Mouse (Mus musculus): ENCODE data around the gene Cfl1. TPM values are rescaled to one million over a fixed set of nuclear protein-coding genes. Genes with fewer than 3 reads are reported as not detected.
A peak's percentile ranks its signal among the peaks of the same experiment; 100 is the strongest.
"Not testable (repeated sequence)": the region's sequence is repeated elsewhere in the genome, so short reads cannot be mapped to it uniquely, and the experiment has no call there.

Gene Cfl1
- total RNA-seq, 2 experiments from 2014 or later, result 1,767 to 1,844 TPM

DNA sequence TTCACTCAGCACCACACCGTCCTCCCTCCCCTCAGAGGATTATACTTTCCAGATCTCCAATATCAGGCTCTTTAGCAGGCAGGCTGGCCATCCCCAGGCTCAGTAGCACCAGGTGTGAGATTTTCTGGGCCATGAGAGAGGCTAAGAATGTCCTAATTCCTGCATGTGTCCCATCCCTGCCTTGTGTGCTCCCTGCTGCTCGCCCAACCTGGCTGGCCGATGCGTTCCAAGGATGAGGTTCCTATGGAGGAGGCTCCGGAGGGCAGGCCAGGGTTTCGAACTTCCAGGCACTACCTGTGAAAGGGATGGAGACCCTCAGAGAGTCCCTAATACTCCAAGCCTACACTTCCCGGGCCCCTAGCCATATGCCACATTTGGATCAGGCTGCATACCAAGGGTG is 4.4 kb upstream of the Cfl1 start:
- intact Hi-C loops (cut with DNase I), result no loop called here
- DNase-seq (ENCODE audit: low spot score in 2 of 2), result no peak

DNA sequence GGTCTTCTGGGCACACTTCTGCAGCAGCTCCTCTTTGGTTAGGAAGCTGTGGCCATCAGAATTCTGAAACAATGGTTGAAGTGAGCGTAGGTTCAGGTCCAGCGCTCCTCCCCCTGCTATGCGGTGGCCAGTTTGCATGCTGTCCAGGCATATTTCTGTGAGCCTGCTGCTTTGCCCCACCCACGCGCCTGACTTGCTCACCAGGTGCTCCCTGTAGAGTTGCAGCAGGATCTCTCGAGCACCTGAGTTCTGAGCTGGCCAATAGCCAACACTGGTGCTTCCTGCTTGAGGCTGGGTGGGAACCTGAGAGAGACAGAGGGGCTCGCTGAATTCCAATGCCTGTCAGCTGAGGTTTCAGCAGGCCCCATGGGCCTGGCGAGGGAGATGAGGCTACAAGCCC is 4.0 kb upstream of the Cfl1 start:
- no peak for DNase-seq (ENCODE audit: low spot score in 2 of 2)
- intact Hi-C loops (cut with DNase I), result no loop called here

DNA sequence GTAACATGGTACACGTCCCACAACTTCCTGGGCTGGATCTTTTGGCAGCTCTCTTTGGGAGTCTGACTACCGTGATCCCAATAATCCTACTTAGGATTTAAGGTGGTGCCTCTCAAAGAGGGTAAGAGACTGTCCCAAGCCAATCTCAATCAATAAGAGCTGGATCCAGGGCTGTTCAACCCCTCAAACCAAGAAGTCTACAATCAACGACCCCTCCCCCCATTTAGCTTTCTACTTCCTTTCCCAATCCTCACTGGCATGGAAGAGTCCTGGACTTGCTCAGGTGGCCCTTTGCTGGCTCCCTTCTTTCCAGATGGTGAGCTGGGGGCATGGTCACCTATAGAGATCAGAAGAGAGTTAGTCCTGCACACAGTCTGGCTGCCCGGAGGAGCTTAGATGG is 3.5 kb upstream of the Cfl1 start:
- no peak for DNase-seq (ENCODE audit: low spot score in 2 of 2)
- intact Hi-C loops (cut with DNase I), result no loop called here

DNA sequence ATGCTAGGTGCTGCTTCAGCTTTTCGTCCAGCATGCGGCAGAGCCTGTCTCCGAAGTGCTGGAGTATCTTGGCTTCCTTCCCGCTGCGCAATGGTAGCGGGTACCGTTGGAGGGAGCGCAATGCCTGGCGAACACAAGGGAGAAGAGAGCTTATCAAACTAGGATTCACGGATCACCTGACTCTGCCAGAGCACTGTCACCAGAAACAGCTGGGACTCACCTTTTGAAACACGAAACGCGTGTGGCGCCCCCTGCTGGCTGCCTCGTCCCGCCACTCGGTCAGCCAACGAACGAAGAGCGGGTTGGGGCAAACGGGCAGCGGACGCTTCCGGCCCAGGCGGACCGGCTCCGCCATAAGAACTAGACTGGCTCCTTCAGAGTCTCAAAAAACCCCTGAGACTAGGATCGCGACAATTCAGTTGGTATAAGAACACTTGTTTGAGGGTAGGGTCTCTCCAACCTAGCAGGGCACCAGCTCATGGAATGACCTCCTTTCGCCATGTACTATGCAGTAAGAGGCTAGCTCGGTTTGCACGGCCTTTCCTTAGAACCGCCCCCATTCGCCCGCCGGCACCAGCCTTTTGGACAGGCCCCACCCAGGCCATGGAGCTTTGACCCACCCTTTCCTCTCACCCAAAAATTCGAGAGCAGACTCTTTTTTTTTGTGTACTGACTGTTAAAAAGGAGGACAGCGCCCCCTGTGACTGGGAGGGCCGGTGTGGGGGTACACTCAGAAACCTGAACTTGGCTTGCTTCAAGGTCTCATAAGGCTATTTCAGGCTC is 2.3 kb upstream of the Cfl1 start, which contains the start of gene Mus81:
Gene Mus81, minus strand, starts transcription at position 635 of the 783 bp plus-strand sequence.
- peak; percentile 95 to 97 for DNase-seq (ENCODE audit: low spot score in 2 of 2)
- intact Hi-C loops (cut with DNase I), result loop anchor here (2.0 kb wide), 1 partner anchor 27 kb away; the partner anchor contains the start of gene Fibp

DNA sequence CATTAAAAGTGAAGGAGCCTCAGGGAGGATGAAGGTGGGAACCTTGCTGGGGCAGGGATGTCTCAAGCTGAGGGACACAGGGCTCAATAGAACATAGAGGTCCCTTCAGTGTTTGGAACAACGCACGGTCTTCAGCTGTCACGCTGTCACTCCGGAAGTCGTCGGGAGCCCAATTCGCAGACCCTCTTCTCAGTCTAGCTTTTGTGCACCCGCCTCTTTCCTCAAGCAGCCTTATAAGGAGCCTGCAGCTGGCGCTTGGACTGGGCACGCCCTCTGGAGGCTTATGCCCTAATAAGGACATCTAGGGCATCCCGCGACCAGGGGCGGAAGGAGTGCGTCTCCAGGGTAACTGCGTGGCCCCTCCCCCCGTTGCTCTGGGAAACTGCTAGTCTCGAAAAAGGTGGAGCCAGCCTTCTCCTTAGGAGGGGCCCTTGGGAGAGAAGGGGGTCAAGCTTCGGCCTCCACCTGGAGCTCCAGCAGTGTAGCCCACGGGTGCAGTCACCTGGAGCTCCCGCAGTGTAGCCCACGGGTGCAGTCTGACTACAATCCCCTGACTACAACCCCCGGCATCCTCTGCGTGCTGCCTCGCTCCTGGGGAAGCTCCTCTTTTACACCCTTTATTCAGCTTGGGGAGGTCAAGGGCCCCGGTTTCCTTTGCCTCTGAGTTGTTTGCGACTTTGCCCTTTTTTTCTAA is 1.2 kb upstream of the Cfl1 start:
- DNase-seq (ENCODE audit: low spot score in 2 of 2), result peak; percentile 98 to 99
- intact Hi-C loops (cut with DNase I), result loop anchor here (2.0 kb wide), 1 partner anchor 28 kb away; the partner anchor contains the start of gene Fibp

DNA sequence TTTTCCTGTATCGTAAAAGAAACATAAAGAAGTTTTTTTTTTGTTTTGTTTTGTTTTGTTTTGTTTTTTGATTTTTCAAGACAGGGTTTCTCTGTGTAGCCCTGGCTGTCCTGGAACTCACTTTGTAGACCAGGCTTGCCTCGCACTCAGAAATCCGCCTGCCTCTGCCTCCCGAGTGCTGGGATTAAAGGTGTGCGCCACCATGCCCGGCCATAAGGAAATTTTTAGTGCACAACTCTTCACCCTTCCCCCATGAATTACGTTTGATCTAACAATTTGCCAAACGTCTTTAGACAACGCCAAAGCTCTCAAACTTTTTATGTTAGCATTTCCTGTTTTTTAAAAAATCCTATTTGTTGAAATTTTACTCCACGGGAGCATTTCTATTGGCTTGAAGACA is 534 bp upstream of the Cfl1 start:
- intact Hi-C loops (cut with DNase I), result loop anchor here (2.0 kb wide), 1 partner anchor 29 kb away; the partner anchor contains the start of gene Fibp
- DNase-seq (ENCODE audit: low spot score in 2 of 2), result not testable (repeated sequence)

DNA sequence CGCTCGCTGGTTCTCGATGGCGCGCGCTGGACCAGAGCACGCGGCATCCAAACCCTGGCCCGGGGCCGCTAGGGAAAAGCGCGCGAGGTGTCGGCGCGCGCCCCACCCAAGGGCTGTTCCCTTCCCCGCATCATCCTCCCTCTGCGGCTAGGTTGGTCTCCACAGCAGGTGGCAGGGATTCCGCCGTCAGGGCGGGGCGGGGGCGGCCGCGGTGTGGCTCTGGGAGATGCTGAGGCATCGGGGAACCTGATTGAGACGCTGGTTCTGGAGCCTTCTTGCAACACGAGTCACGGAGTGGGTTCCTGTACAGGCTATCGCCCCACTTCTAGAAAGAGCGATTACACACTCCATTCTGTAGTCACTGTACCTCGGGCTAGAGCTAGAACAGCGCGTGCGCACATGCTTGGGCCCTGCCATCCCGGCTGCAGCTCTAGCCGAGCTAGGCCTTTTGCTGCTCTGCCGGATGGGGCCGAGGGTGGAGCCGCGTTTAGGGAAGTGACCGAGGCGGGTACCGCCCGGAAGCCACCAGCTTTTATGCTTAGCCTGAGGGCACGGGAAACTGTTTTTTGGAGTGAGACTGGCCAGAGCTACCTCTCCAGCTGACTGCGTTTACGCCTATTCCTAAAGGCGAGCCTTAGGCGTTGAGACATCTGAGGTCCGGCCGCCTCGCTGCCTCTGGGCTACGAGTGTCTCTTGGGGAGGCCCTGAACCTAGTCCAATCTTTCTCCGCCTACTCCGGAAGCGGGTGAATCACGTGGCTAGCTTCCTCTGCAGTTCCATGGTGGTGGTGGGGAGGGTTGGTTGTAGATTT is 848 bp downstream of the Cfl1 start:
- peak; percentile 81 to 83 for DNase-seq (ENCODE audit: low spot score in 2 of 2)
- intact Hi-C loops (cut with DNase I), result no loop called here

DNA sequence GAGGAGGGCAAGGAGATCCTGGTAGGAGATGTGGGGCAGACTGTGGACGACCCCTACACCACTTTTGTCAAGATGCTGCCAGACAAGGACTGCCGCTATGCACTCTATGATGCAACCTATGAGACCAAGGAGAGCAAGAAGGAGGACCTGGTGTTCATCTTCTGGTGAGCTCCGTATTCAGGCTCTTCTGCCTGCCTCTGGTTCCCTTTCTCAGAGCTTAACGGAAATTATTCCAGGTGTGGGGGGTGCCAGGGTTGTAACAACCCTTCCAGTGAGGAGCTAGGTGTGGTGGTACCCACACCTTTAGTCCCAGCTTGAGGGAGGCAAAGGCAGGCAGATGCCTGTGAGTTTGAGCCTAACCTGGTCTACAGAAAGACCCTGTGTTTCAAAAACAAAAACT is 2.4 kb downstream of the Cfl1 start:
- DNase-seq (ENCODE audit: low spot score in 2 of 2), result no peak
- intact Hi-C loops (cut with DNase I), result no loop called here

DNA sequence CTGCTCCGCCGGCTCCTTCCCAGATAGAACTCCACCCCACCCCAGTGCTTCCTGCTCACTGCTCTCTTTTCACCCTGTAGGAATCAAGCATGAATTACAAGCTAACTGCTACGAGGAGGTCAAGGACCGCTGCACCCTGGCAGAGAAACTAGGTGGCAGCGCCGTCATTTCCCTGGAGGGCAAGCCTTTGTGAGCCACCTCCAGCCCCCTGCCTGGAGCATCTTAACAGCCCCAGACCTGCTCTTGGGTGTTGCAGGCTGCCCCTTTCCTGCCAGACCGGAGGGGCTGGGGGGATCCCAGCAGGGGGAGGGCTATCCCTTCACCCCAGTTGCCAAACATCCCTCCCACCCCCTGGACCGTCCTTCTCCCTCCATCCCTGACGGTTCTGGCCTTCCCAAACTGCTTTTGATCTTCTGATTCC is 3.1 kb downstream of the Cfl1 start:
- DNase-seq (ENCODE audit: low spot score in 2 of 2); intact Hi-C loops (cut with DNase I): not testable (repeated sequence)

DNA sequence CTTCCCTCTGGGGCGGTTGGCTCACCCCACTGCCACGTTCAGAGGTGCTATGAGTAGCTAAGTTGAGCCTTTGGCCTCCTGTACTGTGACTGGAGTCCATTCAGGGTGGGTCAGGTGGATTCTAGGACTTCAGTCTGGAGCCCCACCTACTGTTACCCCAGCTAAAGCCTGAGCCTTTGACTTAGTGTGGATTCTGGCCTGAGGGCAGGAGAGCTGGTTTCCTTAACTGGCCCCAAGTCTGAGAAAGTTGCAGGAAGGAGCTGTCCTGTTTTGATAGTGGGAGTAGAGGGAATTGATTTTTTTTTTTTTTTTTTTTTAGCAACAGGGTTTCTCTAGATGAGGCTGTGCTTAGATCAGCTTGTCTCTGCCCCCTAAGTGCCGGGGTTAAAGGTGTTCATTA is 4.1 kb downstream of the Cfl1 start:
- DNase-seq (ENCODE audit: low spot score in 2 of 2), result no peak
- intact Hi-C loops (cut with DNase I), result no loop called here

DNA sequence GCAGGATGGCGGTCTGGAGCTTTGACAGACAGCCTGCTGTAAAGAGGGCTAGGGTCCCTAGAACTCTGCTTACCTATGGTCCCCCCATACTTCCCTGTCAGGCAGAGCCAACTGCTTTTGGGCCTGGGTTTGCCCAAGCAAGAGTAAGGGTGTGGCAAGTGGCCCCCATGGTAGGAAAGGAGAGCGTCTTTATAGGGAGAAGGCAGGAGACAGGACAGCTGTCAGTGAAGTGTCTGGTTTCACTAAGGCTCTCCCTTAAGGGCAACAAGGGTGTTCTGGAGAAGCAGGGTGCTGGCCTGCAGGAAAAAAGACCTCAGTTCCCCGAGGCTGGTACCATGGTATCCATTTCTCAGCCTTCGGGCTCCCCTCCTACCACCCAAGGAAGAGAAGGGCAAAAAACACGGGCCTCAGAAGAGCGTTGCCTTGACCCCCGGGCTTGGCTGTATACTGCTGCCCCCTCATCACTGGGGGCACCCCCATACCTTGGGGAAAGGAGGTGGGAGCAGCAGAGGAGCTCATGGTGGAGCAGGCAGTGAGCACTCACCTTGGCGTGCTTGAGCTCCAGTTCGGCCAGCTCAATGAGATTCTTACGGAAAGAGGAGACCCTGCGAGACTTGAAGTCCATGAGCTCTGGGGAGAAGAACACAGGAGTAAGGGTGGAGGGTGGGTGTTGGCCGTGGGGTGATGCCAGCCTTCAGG is 5.2 kb downstream of the Cfl1 start:
- intact Hi-C loops (cut with DNase I), result no loop called here
- DNase-seq (ENCODE audit: low spot score in 2 of 2), result no peak

DNA sequence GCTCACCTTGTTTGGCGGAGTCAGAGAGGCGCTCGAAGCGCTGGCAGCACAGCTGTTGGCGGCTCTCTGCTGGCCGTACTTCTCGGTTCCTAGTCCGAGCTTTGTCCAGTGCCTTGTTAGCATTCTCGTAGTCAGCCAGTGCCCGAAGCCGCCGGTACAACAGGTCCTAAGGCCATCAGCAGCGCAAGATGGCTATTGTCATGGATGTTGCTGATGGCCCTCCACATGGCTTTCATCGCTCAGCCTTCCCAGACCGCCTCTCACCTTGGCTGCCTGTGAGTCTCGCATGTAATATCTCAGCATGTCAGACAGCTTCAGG is 5.8 kb downstream of the Cfl1 start:
- no peak for DNase-seq (ENCODE audit: low spot score in 2 of 2)
- intact Hi-C loops (cut with DNase I), result no loop called here

DNA sequence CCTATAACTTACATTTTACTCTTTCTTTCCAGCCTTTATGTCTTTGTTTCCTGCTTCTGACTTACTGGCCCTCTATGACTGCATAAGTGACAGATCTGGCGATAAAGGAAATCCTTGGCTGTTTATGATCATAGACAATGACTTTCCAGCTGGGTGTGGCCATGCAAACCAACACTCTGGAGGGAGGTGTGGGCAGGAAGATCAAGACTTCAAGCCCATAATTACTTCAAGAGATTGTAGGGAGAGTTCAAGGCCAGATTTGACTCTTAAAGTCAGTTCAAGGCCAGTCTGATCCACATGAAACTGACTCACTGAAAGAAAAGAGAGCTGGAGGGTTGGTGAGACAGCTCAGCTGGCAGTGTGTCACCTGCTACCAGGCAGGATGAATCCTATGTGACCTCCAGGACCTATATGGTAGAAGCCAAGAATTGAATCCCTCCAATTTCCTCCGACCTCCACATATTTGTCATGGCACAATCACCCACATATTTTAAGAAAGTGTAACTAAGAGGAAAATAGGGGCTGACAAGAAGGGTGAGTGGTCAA is 10.1 kb downstream of the Cfl1 start:
- intact Hi-C loops (cut with DNase I), result no loop called here
- DNase-seq (ENCODE audit: low spot score in 2 of 2), result no peak

DNA sequence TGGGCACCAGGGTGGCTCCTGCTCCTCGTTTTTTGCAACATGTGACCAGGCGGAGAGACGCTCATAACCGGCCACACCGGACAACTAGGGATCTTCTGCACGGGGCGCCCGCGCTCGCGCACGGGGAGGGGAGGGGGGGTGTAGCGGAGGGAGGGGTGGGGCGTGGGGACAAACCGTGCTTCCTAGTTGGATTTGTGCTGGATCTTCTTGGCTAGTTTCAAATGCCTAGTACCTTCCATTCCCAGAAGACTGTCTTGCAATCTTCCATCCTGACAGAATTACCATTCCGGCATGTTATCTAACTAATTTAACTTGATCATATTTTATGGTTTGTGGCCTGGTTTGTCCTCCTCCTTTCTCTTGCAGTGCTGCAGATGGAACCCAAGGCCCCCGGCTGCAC is 13.4 kb downstream of the Cfl1 start, which contains the start of gene 1700020D05Rik:
Gene 1700020D05Rik, minus strand, starts transcription at position 101 of the 400 bp plus-strand sequence.
- intact Hi-C loops (cut with DNase I), result no loop called here
- DNase-seq (ENCODE audit: low spot score in 2 of 2), result no peak

DNA sequence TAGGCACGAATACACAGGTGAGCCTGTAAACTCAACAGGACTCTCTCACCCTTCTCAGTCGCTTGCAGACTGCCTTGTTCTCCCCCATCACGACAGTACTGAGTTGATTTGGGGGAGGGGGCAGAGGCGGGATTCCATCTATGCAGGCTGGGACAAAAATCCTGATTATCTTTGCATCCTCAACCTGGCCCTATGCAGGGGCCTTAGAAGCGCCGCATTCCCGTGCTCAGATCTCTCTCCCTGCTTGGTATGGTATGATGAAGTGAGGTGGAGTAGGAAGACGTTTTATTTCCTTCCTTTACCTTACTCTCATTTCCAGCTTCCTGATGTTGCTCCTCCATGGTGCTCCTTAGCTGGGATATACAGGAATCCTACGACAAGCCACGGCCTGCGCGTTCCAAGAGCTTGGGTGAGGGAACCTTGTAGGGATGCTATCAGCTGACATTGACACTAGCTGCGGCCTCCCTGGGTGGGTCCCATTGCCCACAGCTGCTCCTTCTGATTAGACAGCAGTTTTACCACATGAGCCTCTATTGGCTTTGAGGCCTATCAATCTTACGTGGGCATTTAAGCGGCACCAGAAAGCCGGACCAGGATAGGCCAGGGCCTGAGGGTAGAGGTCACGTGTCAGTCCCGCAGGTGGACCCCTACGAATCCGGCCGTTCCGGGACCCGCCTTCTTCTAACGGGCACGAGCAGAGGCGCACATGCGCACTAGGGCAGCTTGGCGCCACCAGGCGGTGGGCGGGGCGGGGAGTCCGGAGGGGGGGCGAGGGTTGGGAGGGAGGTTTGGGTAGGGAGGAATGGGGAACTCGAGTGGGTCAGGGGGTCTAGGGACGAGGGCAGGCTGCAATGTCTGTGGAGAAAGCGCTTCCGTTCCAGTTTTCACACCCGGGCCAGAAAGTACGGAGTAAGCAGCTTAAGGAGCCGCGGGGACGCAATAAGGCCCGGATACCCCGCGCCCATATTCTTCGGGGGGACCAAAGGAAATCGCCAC is 20.1 kb downstream of the Cfl1 start, which contains the start of gene Snx32:
Gene Snx32, minus strand, starts transcription at position 508 of the 996 bp plus-strand sequence.
- peak; percentile 99 to 100 for DNase-seq (ENCODE audit: low spot score in 2 of 2)
- intact Hi-C loops (cut with DNase I), result no loop called here

DNA sequence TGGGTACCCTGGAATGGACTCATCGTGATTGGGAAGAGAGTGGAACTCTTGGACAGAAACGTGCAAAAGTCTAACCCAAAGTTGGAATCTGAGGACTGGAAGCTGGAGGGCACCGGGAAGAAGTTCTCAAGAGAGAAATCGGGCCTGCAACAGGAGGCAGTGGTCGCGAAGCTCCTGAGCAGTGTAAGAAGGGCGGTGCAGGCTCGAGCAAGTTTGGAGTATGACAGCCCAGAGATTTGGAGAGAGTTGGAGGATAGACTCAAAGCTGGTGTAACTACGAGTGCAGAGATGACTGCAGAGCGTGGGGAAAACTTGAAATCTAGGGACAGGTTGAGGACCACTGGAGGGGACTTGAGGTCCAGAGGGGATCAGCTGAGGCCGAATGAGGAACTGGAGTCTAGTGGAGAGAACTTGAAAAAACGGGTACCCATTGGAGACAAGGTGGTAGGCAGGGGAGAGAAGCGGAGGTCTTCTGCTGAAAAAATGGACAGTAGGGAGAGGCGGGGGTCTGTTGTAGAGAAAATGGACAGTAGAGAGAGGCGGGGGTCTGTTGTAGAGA is 20.9 kb downstream of the Cfl1 start:
- no peak for DNase-seq (ENCODE audit: low spot score in 2 of 2)
- intact Hi-C loops (cut with DNase I), result no loop called here

Data from left cerebral cortex, postnatal 14 days (tissue).